Mouse (Mus musculus) brain, embryonic 18.5 days (tissue): ENCODE results near the gene Mfsd8.
"Not testable (repeated sequence)": the region's sequence is repeated elsewhere in the genome, so short reads cannot be mapped to it uniquely, and the experiment has no call there.

Source experiments
- DNase-seq: peaks from one replicate; pipeline ENCODE4 v3.0.0-alpha.2; 2012; ENCODE audit warnings: low read depth, low spot score

The Mfsd8 gene

GRCm38 (mm10) chr3:40846473-40846956, at the start of gene Mfsd8:
Mfsd8 (minus strand) TSS chr3:40846886.
- DNase-seq = peak; percentile 95

- DNase-seq = peak; percentile 6
Measured at GRCm38 (mm10) chr3:40894336-40894735, 47.6 kb upstream of the Mfsd8 start.

DNA sequence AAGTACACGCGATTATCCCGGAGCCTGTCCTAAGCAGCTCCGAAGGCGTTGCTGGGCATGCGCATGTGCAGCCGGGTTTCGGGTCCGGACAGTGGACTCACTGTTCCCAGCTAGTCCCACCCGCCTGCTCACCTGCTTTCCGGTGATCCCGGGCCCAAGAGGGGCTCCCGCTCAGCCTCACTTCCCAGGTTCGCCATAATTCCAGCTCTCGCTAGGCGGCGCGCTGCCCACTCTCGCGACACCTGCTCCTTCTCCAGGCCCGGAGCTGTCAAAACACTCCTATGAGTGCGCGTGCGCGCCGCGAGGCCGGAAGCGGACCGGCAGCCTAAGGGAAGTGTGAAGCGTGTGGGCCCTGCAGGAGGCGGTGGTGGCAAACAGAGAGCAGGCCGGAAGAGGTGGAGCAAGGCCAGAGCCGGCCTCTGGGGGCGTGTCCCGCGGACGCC, 47.2 kb upstream of the Mfsd8 start:
- peak; percentile 94 for DNase-seq

DNA sequence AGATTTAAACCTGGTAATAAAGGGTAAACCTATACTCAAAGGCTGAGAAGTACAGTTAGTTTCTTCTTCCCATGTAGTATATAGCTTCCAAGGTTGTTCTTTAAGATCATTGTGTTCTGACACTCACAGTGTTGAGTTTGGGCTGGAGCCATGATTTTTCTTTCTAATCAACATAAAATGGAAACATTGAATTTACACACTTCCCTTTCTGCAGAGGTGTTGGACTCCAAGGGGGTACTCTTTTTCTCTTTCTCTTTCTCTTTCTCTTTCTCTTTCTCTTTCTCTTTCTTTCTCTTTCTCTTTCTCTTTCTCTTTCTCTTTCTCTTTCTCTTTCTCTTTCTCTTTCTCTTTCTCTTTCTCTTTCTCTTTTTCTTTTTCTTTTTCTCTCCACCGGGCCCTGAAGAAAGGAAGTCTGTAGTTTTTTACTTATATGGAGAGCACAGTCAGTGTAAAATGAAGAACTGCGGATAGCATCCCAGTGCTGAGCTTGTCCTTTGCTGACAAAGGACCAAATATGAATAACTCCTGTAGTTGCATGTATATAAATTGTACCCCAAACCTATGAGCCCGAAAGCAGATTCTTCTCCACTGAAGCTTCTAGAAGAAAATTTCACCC, 6.5 kb upstream of the Mfsd8 start:
- DNase-seq = not testable (repeated sequence)

DNA sequence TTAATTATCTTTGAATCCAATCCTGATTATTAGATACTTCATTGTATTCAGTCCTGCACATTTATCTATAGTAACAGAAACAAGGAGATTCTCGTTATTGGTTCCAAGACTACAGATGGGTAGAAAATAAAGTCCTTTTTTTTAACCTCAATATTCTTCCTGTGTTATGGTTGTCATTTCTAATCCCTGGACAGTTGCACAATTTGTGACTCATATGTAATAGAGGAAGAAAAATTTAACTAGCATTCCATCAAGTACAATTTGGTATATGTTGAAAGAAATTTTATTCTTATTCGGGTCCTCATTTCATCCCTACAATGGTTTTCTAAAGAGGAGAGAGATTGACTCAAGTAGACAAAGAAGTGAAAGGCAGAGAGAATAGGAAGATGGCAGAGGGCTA, 1.2 kb upstream of the Mfsd8 start:
- DNase-seq = not testable (repeated sequence)

DNA sequence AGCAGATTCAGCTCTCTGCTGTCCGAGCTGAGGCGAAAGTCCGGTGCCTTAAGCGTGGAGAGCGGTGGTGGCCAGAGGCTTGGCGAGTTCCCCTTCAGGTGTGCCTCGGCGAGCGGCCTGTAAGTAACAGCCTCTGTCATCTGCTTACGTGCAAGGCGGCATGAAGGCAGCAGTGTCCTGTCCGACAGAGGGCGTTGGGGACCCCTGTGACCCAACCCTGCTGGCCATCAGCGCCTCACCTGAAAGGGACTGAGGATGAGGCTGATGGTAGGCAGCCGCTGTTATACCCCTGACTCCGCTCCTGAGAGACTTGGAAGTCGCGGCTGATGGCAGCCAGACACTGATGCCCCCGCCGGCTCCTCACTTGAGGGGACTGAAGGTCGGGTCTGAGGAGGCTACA, 332 bp upstream of the Mfsd8 start:
- peak; percentile 14 for DNase-seq

GRCm38 (mm10) chr3:40846957-40847017, 101 bp upstream of the Mfsd8 start, which contains the start of gene Abhd18:
Abhd18 (plus strand) TSS chr3:40846970.
- DNase-seq = not testable (repeated sequence)

GRCm38 (mm10) chr3:40845521-40845920, 1.2 kb downstream of the Mfsd8 start:
- DNase-seq = not testable (repeated sequence)

DNA sequence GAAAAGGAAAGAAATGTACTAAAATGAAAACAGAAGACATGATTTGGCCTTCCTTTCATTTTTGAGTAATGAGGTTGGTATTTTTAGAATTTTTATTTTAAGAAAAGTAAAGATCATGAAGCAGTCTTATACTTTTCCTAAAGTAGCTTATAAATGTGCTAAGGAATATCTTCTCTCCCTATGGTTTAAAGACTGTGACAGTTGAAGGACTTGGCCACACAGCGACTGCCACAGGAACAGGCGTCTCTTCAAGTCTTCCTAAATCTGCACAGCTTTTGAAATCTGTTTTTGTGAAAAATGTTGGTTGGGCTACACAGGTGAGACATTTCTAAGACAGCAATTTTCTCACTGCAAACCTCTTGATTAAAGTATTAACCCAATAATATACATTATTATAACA, 33.4 kb downstream of the Mfsd8 start:
- DNase-seq = no peak

DNA sequence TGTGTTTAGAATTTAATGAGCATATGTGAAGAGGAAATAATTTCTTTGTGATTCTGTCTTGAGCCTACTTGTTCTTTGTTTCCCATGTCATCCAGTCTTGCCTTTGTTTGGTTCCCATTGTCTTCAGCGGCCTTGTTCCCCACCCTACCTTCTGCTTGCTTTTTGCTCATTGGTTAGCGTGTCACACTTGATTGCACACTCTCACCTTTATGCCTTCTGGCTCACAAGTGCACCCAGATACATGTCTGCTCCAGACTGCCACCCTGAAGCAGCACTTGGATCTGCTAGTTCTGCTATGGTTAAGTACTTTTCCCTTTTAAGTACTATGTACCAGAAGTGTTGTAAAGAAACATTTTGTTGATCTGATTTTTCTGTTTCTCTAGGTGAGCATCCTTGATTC, 36.8 kb downstream of the Mfsd8 start:
- DNase-seq = no peak

DNA sequence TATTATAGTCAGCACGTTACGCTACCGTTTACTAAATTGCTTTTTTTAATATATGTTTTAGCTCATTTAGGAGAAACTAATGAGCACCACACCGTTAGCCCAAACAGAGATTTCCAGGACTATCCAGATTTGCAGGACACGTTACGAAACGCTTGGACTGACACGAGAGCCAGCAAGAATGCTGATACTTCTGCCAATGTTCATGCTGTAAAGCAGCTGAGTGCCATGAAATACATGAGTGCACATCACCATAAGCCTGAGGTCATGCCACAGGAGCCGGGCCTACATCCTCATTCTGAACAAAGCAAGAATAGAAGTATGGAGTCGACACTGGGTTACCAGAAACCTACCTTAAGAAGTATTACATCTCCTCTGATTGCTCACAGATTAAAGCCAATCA, 38.0 kb downstream of the Mfsd8 start:
- DNase-seq = no peak

- no peak for DNase-seq
Measured at GRCm38 (mm10) chr3:40806871-40807270, 39.8 kb downstream of the Mfsd8 start.

DNA sequence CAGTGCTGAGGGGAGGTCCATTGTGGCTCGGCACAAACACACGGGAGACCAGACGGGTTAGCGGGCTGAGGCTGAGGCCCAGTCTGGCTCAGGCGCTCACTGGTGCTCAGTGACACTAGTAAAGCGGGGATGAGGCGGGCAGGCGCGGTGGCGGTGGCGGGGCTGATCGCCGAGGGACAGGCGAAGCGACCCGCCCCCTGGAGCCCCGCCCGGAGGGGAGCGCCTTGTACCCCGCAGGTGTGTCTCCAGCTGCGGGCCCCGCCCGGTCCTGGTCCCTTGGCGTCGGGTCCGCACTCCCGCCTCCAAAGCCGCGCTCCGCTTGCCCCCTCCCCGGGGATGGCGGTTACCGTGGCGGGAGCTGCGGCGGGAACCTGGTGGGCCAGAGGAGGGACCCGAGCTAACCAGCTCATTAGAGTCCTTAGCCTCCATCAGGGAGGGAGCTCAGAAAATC, 46.3 kb downstream of the Mfsd8 start:
- no peak for DNase-seq

GRCm38 (mm10) chr3:40799530-40800372, 46.9 kb downstream of the Mfsd8 start, which contains the start of gene Plk4:
Plk4 (plus strand) TSS chr3:40800019.
- peak; percentile 87 for DNase-seq

DNA sequence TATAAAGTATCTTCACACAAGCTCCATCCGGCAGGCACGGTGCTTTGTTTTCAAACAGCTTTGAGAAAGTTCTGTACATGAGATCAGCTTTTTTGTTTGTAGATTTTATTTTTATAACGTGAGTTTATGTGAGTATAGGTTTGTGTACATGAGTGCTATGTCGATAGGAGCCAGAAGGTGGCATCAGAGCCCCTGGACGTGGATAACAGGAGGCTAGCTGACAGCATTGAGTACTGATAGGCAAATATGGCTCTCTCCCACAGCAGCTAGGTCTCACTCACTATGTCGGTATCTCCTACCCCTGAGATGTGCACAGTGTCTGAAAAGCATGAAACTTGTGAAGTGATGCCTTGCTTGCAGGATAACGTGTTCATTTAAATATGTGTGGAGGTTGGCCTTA, 48.2 kb downstream of the Mfsd8 start:
- DNase-seq = no peak

DNA sequence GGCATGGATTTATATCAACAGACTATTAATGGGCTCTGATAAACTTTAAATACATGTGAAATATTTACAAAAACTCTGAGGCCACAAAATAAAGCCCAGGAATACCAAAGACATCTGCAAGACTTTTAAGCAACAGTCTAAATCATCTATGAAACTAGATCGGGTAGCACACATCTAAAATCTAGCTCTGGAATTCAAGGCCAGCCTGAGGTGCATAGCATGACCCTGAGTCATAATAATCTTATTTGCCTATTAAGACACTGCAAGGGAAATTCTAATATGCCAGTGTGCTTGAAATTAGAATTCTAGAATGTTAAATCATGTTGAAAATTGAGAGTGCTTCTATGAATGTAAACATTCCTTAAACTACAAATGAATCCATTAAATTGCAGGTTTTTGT, 48.6 kb downstream of the Mfsd8 start:
- no peak for DNase-seq

GRCm38 (mm10) chr3:40793783-40794182, 52.9 kb downstream of the Mfsd8 start:
- no peak for DNase-seq
